Mouse (Mus musculus) CH12.LX (cell line): ENCODE results near the gene Becn1.

Experiments
- CTCF ChIP-seq, 2 experiments: IDR thresholded peaks in 1 of 2; conservative IDR thresholded peaks in 1 of 2; 2 replicates each; pipeline ENCODE4 v1.5.1; 2011 to 2012; ENCODE audit warnings: low read depth in 2 of 2, low read length in 2 of 2, improper control_type of control experiment in 1 of 2, inconsistent platforms in 1 of 2, mild to moderate bottlenecking in 1 of 2, moderate library complexity in 1 of 2
- EP300 ChIP-seq: IDR thresholded peaks from 2 replicates; pipeline ENCODE4 v1.6.1; 2011; ENCODE audit warnings: low read length, improper control_type of control experiment
- ETS1 ChIP-seq: conservative IDR thresholded peaks from 2 replicates; pipeline ENCODE4 v1.6.1; 2012; ENCODE audit warnings: low read depth, mild to moderate bottlenecking, inconsistent platforms, low read length, improper control_type of control experiment, moderate library complexity
- MEF2A ChIP-seq: IDR thresholded peaks from 2 replicates; pipeline ENCODE4 v1.6.1; 2014; ENCODE audit warnings: low read depth, mild to moderate bottlenecking, inconsistent platforms, low read length, improper control_type of control experiment, borderline replicate concordance
- PAX5 ChIP-seq: IDR thresholded peaks from 2 replicates; pipeline ENCODE4 v1.6.1; 2012; ENCODE audit warnings: low read length, inconsistent platforms, mixed read lengths
- TBP ChIP-seq: conservative IDR thresholded peaks from 2 replicates; pipeline ENCODE4 v1.6.1; 2011; ENCODE audit warnings: low read depth, low read length, improper control_type of control experiment

GRCm38 (mm10) chr11:101248258-101248994, 53.7 kb downstream of the Becn1 start:
- TF ChIP-seq CTCF (conservative IDR thresholded peaks at IDR 0.05 in 1 of 2, IDR thresholded peaks at IDR 0.05 in 1 of 2; ENCODE audit: low read depth in 2 of 2, low read length in 2 of 2) (peak in 1 of 2 experiments; percentile 86; a peak in 3 of 4 replicates), EP300 (no peak), PAX5 (no peak), MEF2A (no peak), TBP (no peak), ETS1 (no peak)
